Mouse (Mus musculus): ENCODE data around the gene Kbtbd13. TPM values are rescaled to one million over a fixed set of nuclear protein-coding genes. Genes with fewer than 3 reads are reported as not detected.

The Kbtbd13 gene
- polyA plus RNA-seq, 1 experiment from 2014 or later = 3.9 TPM

- WGBS = 54% methylated on average over 3 of the region's 3 CpGs
- no peak overlapping the region for H3K9ac ChIP-seq (ENCODE audit: low read depth, low read length)
- no peak overlapping the region for H3K4me3 ChIP-seq (ENCODE audit: low read depth, low read length)
- H3K27me3 ChIP-seq (replicated peaks; ENCODE audit: control insufficient read depth, insufficient read depth, low read length) = no peaks in the 10 kb centered on the region
- H3K4me2 ChIP-seq (replicated peaks; ENCODE audit: low read depth) = no peak overlapping the region; the same call in 1 of the 2 replicates
- H3K36me3 ChIP-seq (ENCODE audit: control insufficient read depth, insufficient read depth) = peaks cover 4% of the 10 kb centered on the region; the same call in 1 of the 2 replicates
- H3K27ac ChIP-seq (ENCODE audit: low read depth, low read length) = no peak overlapping the region
- peak; percentile 36 for TF ChIP-seq CTCF (IDR thresholded peaks at IDR 0.05; ENCODE audit: low read depth)
- H3K9me3 ChIP-seq (ENCODE audit: control insufficient read depth) = no peaks in the 10 kb centered on the region
- no peak for ATAC-seq
- H3K4me1 ChIP-seq (replicated peaks; ENCODE audit: control insufficient read depth, insufficient read depth, low read length) = no peaks in the 10 kb centered on the region
Observed at GRCm38 (mm10) chr9:65417738-65418137, 26.3 kb upstream of the Kbtbd13 start.

DNA sequence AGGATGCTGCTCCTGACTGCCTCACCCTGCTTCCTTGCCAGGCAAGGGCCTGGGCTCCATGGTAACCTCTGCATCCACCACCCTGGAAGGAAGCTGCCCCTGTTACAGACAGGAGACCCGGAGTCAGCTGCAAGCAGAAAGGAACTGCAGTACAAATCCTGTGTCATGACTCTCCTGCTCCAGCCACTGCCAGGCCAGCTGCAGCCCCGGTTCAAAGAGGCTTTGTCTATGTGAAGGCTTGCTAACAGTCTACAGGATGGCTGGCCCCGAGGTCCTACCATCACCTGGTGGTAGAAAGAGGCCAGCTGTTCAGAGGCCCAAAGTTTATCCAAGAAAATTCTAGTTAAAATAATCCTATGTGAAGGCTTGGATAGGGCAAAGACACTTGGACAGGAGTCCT, 19.9 kb upstream of the Kbtbd13 start:
- no peaks in the 10 kb centered on the region for H3K9me3 ChIP-seq (ENCODE audit: control insufficient read depth)
- H3K4me3 ChIP-seq (ENCODE audit: low read depth, low read length) = no peak overlapping the region
- no peak for ATAC-seq
- H3K27ac ChIP-seq (ENCODE audit: low read depth, low read length) = peak overlapping the region; percentile 50; the same call in 1 of the 2 replicates
- TF ChIP-seq CTCF (IDR thresholded peaks at IDR 0.05; ENCODE audit: low read depth) = no peak
- 0 out of 2 replicates have a peak, but pooled peaks cover 4% of the 10 kb centered on the region for H3K4me1 ChIP-seq (replicated peaks; ENCODE audit: control insufficient read depth, insufficient read depth, low read length)
- 48% methylated on average over 3 of the region's 3 CpGs for WGBS
- no peak overlapping the region for H3K4me2 ChIP-seq (replicated peaks; ENCODE audit: low read depth)
- no peak overlapping the region for H3K9ac ChIP-seq (ENCODE audit: low read depth, low read length)
- H3K27me3 ChIP-seq (replicated peaks; ENCODE audit: control insufficient read depth, insufficient read depth, low read length) = no peaks in the 10 kb centered on the region
- peaks cover 21% of the 10 kb centered on the region; the same call in 1 of the 2 replicates for H3K36me3 ChIP-seq (ENCODE audit: control insufficient read depth, insufficient read depth)

GRCm38 (mm10) chr9:65410378-65410777, 18.9 kb upstream of the Kbtbd13 start:
- Histone ChIP-seq H3K36me3 (ENCODE audit: control insufficient read depth, insufficient read depth) (peaks cover 21% of the 10 kb centered on the region; the same call in 1 of the 2 replicates), H3K4me1 (replicated peaks; ENCODE audit: control insufficient read depth, insufficient read depth, low read length) (0 out of 2 replicates have a peak, but pooled peaks cover 4% of the 10 kb centered on the region), H3K4me3 (ENCODE audit: low read depth, low read length) (no peak overlapping the region), H3K9ac (ENCODE audit: low read depth, low read length) (no peak overlapping the region), H3K4me2 (replicated peaks; ENCODE audit: low read depth) (no peak overlapping the region), H3K27ac (ENCODE audit: low read depth, low read length) (peak overlapping the region; percentile 60; the same call in 1 of the 2 replicates), H3K9me3 (ENCODE audit: control insufficient read depth) (no peaks in the 10 kb centered on the region), H3K27me3 (replicated peaks; ENCODE audit: control insufficient read depth, insufficient read depth, low read length) (no peaks in the 10 kb centered on the region)
- TF ChIP-seq CTCF (IDR thresholded peaks at IDR 0.05; ENCODE audit: low read depth) = no peak
- ATAC-seq = no peak
- WGBS = 88% methylated on average over 8 of the region's 8 CpGs

GRCm38 (mm10) chr9:65408871-65409295, 17.4 kb upstream of the Kbtbd13 start:
- Histone ChIP-seq H3K9ac (ENCODE audit: low read depth, low read length) (no peak overlapping the region), H3K9me3 (ENCODE audit: control insufficient read depth) (no peaks in the 10 kb centered on the region), H3K4me3 (ENCODE audit: low read depth, low read length) (no peak overlapping the region), H3K36me3 (ENCODE audit: control insufficient read depth, insufficient read depth) (peaks cover 21% of the 10 kb centered on the region; the same call in 1 of the 2 replicates), H3K27me3 (replicated peaks; ENCODE audit: control insufficient read depth, insufficient read depth, low read length) (no peaks in the 10 kb centered on the region), H3K4me1 (replicated peaks; ENCODE audit: control insufficient read depth, insufficient read depth, low read length) (peaks cover 4% of the 10 kb centered on the region; the same call in 1 of the 2 replicates), H3K4me2 (replicated peaks; ENCODE audit: low read depth) (0 out of 2 replicates have a peak overlapping the region, but pooled peaks have one; percentile 3), H3K27ac (ENCODE audit: low read depth, low read length) (peak overlapping the region; percentile 84)
- 35% methylated on average over 5 of the region's 5 CpGs for WGBS
- no peak for TF ChIP-seq CTCF (IDR thresholded peaks at IDR 0.05; ENCODE audit: low read depth)
- ATAC-seq = peak; percentile 96

DNA sequence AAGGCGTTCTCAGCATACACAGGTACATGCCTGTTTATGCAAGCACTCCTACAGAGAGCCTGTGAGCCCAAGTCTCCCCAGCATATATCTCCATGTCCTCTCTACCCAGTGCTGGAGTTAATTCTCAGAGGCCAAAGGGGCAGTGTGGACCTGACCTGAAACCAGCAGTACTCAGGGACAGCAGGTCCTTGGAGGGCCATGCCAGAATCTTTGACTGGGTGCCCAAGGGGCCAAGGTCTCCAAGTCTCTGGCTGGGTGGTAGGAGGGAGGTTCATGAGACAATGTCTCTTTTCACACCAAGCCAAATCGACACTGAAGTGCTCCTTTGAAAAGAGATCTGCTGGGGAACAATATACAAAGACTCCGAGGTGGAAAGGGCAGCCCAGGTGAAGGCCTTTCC, 16.4 kb upstream of the Kbtbd13 start:
- Histone ChIP-seq H3K4me3 (ENCODE audit: low read depth, low read length) (no peak overlapping the region), H3K27ac (ENCODE audit: low read depth, low read length) (no peak overlapping the region), H3K9me3 (ENCODE audit: control insufficient read depth) (no peaks in the 10 kb centered on the region), H3K4me1 (replicated peaks; ENCODE audit: control insufficient read depth, insufficient read depth, low read length) (peaks cover 4% of the 10 kb centered on the region; the same call in 1 of the 2 replicates), H3K9ac (ENCODE audit: low read depth, low read length) (no peak overlapping the region), H3K27me3 (replicated peaks; ENCODE audit: control insufficient read depth, insufficient read depth, low read length) (no peaks in the 10 kb centered on the region), H3K36me3 (ENCODE audit: control insufficient read depth, insufficient read depth) (peaks cover 18% of the 10 kb centered on the region; the same call in 1 of the 2 replicates), H3K4me2 (replicated peaks; ENCODE audit: low read depth) (no peak overlapping the region)
- 73% methylated on average over 3 of the region's 3 CpGs for WGBS
- ATAC-seq = no peak
- TF ChIP-seq CTCF (IDR thresholded peaks at IDR 0.05; ENCODE audit: low read depth) = no peak

- Histone ChIP-seq H3K4me1 (replicated peaks; ENCODE audit: control insufficient read depth, insufficient read depth, low read length) (peaks cover 4% of the 10 kb centered on the region; the same call in 1 of the 2 replicates), H3K9ac (ENCODE audit: low read depth, low read length) (no peak overlapping the region), H3K4me3 (ENCODE audit: low read depth, low read length) (no peak overlapping the region), H3K4me2 (replicated peaks; ENCODE audit: low read depth) (no peak overlapping the region), H3K36me3 (ENCODE audit: control insufficient read depth, insufficient read depth) (peaks cover 13% of the 10 kb centered on the region; the same call in 1 of the 2 replicates), H3K27me3 (replicated peaks; ENCODE audit: control insufficient read depth, insufficient read depth, low read length) (no peaks in the 10 kb centered on the region), H3K27ac (ENCODE audit: low read depth, low read length) (no peak overlapping the region), H3K9me3 (ENCODE audit: control insufficient read depth) (no peaks in the 10 kb centered on the region)
- no peak for ATAC-seq
- WGBS = 80% methylated on average over 5 of the region's 5 CpGs
- TF ChIP-seq CTCF (IDR thresholded peaks at IDR 0.05; ENCODE audit: low read depth) = no peak
Observed at GRCm38 (mm10) chr9:65407327-65407726, 15.9 kb upstream of the Kbtbd13 start.

Data from intestine, postnatal 0 days (tissue).